Mouse (Mus musculus) neural tube, embryonic 15.5 days (tissue): ENCODE data around the gene Hspb6. TPM values are rescaled to one million over a fixed set of nuclear protein-coding genes. Genes with fewer than 3 reads are reported as not detected.

ENCODE experiments used
- ATAC-seq: fragments of 200-750 bp; cut with Nextera tagmentation; 2 replicates; pipeline ENCODE4 v1.8.0; 2017; ENCODE audit warnings: mild to moderate bottlenecking, moderate TSS enrichment, moderate library complexity; ENCODE audit not compliant: low FRiP score
- H3K27ac ChIP-seq: fragments of 300-500 bp; sonication (generic); replicated peaks from 2 replicates; pipeline ENCODE4 v1.5.1; 2015; ENCODE audit warnings: mild to moderate bottlenecking, inconsistent platforms
- H3K27me3 ChIP-seq: fragments of 300-500 bp; sonication (generic); replicated peaks from 2 replicates; pipeline ENCODE4 v1.6.1; 2015; ENCODE audit warnings: inconsistent platforms
- H3K36me3 ChIP-seq: fragments of 300-500 bp; sonication (generic); 2 replicates; pipeline ENCODE4 v1.6.1; 2015; ENCODE audit warnings: inconsistent platforms
- H3K4me1 ChIP-seq: fragments of 300-500 bp; sonication (generic); 2 replicates; pipeline ENCODE4 v1.6.1; 2015; ENCODE audit warnings: inconsistent platforms
- H3K4me2 ChIP-seq: fragments of 300-500 bp; sonication (generic); 2 replicates; pipeline ENCODE4 v1.6.1; 2015; ENCODE audit warnings: inconsistent platforms, mild to moderate bottlenecking, moderate library complexity
- H3K4me3 ChIP-seq: fragments of 300-500 bp; sonication (generic); replicated peaks from 2 replicates; pipeline ENCODE4 v1.5.1; 2015; ENCODE audit warnings: mild to moderate bottlenecking, inconsistent platforms
- H3K9ac ChIP-seq: fragments of 300-500 bp; sonication (generic); replicated peaks from 2 replicates; pipeline ENCODE4 v1.6.1; 2015; ENCODE audit warnings: mild to moderate bottlenecking, inconsistent platforms
- H3K9me3 ChIP-seq: fragments of 300-500 bp; sonication (generic); replicated peaks from 2 replicates; pipeline ENCODE4 v1.6.1; 2016; ENCODE audit warnings: inconsistent platforms
- whole genome bisulfite sequencing: fragments of 180-500 bp; shearing (Covaris S2); methylation state at CpG from one replicate; pipeline ENCODE4 v1.1.7; 2015; ENCODE audit warnings: mixed read lengths; 5-methylcytosine and 5-hydroxymethylcytosine counted together
- polyA plus RNA-seq: library from polyadenylated mRNA; unstranded; fragments of >200 nt; fragmentation: Nextera tagmentation; extraction: Ambion mirVana; gene quantifications from 2 replicates; pipeline ENCODE4 v1.2.1, GENCODE M21; 2015

Hspb6 gene
- polyA plus RNA-seq = 8.6 and 11.7 TPM in 2 replicates

GRCm38 (mm10) chr7:30552102-30553020 lies at the start of gene Hspb6, which contains the start of gene Proser3:
Gene Hspb6 (plus strand): TSS chr7:30552178.
Gene Proser3 (minus strand): TSS chr7:30552299.
- no peaks in the 10 kb centered on the region for H3K9me3 ChIP-seq
- H3K36me3 ChIP-seq = peaks cover 45% of the 10 kb centered on the region
- H3K4me2 ChIP-seq = peak within 1 kb of the TSS; percentile 79
- 1% methylated on average over 44 of the region's 44 CpGs for WGBS
- H3K27me3 ChIP-seq = peaks cover 5% of the 10 kb centered on the region; the same call in 1 of the 2 replicates
- peaks cover 20% of the 10 kb centered on the region for H3K4me1 ChIP-seq
- H3K27ac ChIP-seq = peak within 1 kb of the TSS; percentile 98
- ATAC-seq = peak; percentile 96
- peak within 1 kb of the TSS; percentile 76 for H3K4me3 ChIP-seq
- H3K9ac ChIP-seq = peak within 1 kb of the TSS; percentile 64

- H3K4me2 ChIP-seq = no peak overlapping the region
- WGBS = 73% methylated on average over 4 of the region's 4 CpGs
Observed at GRCm38 (mm10) chr7:30508061-30508460, 43.9 kb upstream of the Hspb6 start.

GRCm38 (mm10) chr7:30515003-30515760 lies 36.8 kb upstream of the Hspb6 start:
- Histone ChIP-seq H3K27me3 (no peaks in the 10 kb centered on the region), H3K36me3 (no peaks in the 10 kb centered on the region), H3K4me1 (no peaks in the 10 kb centered on the region), H3K4me3 (no peak overlapping the region), H3K4me2 (no peak overlapping the region), H3K27ac (no peak overlapping the region), H3K9ac (no peak overlapping the region), H3K9me3 (no peaks in the 10 kb centered on the region)
- WGBS = 63% methylated on average over 24 of the region's 24 CpGs
- no peak for ATAC-seq

More at GRCm38 (mm10) chr7:30508061-30508460, 43.9 kb upstream of the Hspb6 start:
- Histone ChIP-seq H3K27ac (no peak overlapping the region), H3K4me1 (no peaks in the 10 kb centered on the region), H3K27me3 (no peaks in the 10 kb centered on the region), H3K9me3 (no peaks in the 10 kb centered on the region), H3K9ac (no peak overlapping the region), H3K4me3 (no peak overlapping the region), H3K36me3 (no peaks in the 10 kb centered on the region)
- no peak for ATAC-seq

- no peak for ATAC-seq
- no peak overlapping the region for H3K9ac ChIP-seq
- H3K9me3 ChIP-seq = no peaks in the 10 kb centered on the region
- H3K4me2 ChIP-seq = no peak overlapping the region
- H3K4me1 ChIP-seq = no peaks in the 10 kb centered on the region
- H3K27ac ChIP-seq = no peak overlapping the region
- peaks cover 8% of the 10 kb centered on the region for H3K36me3 ChIP-seq
- no peaks in the 10 kb centered on the region for H3K27me3 ChIP-seq
- WGBS = 52% methylated on average over 8 of the region's 8 CpGs
- no peak overlapping the region for H3K4me3 ChIP-seq
Observed at GRCm38 (mm10) chr7:30518325-30518724, 33.7 kb upstream of the Hspb6 start.

GRCm38 (mm10) chr7:30520396-30520795 lies 31.6 kb upstream of the Hspb6 start:
- Histone ChIP-seq H3K36me3 (peaks cover 28% of the 10 kb centered on the region), H3K27me3 (no peaks in the 10 kb centered on the region), H3K4me3 (no peak overlapping the region), H3K9me3 (no peaks in the 10 kb centered on the region), H3K4me2 (no peak overlapping the region), H3K9ac (no peak overlapping the region), H3K27ac (no peak overlapping the region), H3K4me1 (no peaks in the 10 kb centered on the region)
- peak; percentile 19 for ATAC-seq
- 68% methylated on average over 4 of the region's 4 CpGs for WGBS

- H3K4me2 ChIP-seq = no peak overlapping the region
- no peak overlapping the region for H3K9ac ChIP-seq
- no peaks in the 10 kb centered on the region for H3K9me3 ChIP-seq
- H3K4me1 ChIP-seq = no peaks in the 10 kb centered on the region
- peaks cover 32% of the 10 kb centered on the region for H3K36me3 ChIP-seq
- ATAC-seq = 0 out of 2 replicates have a peak, but pooled peaks have one; percentile 5
- no peaks in the 10 kb centered on the region for H3K27me3 ChIP-seq
- H3K27ac ChIP-seq = no peak overlapping the region
- H3K4me3 ChIP-seq = no peak overlapping the region
- WGBS = 68% methylated on average over 5 of the region's 5 CpGs
Observed at GRCm38 (mm10) chr7:30520856-30521255, 31.1 kb upstream of the Hspb6 start.

- 82% methylated on average over 10 of the region's 10 CpGs for WGBS
- no peak for ATAC-seq
- H3K4me1 ChIP-seq = peaks cover 4% of the 10 kb centered on the region; the same call in 1 of the 2 replicates
- H3K4me2 ChIP-seq = no peak overlapping the region
- no peak overlapping the region for H3K27ac ChIP-seq
- H3K36me3 ChIP-seq = peaks cover 51% of the 10 kb centered on the region
- H3K4me3 ChIP-seq = no peak overlapping the region
- H3K9ac ChIP-seq = no peak overlapping the region
- H3K9me3 ChIP-seq = no peaks in the 10 kb centered on the region
- H3K27me3 ChIP-seq = no peaks in the 10 kb centered on the region
Observed at GRCm38 (mm10) chr7:30522871-30523270, 29.1 kb upstream of the Hspb6 start.

GRCm38 (mm10) chr7:30524487-30524886 lies 27.5 kb upstream of the Hspb6 start:
- Histone ChIP-seq H3K4me1 (peaks cover 4% of the 10 kb centered on the region; the same call in 1 of the 2 replicates), H3K36me3 (peaks cover 67% of the 10 kb centered on the region), H3K9ac (no peak overlapping the region), H3K27me3 (no peaks in the 10 kb centered on the region), H3K27ac (no peak overlapping the region), H3K9me3 (no peaks in the 10 kb centered on the region), H3K4me2 (no peak overlapping the region), H3K4me3 (no peak overlapping the region)
- ATAC-seq = no peak
- 80% methylated on average over 6 of the region's 6 CpGs for WGBS

- Histone ChIP-seq H3K9ac (no peak overlapping the region), H3K36me3 (peaks cover 82% of the 10 kb centered on the region), H3K4me3 (no peak overlapping the region), H3K9me3 (no peaks in the 10 kb centered on the region), H3K27me3 (no peaks in the 10 kb centered on the region), H3K27ac (no peak overlapping the region), H3K4me1 (peaks cover 8% of the 10 kb centered on the region; the same call in 1 of the 2 replicates), H3K4me2 (no peak overlapping the region)
- no peak for ATAC-seq
- 37% methylated on average over 10 of the region's 10 CpGs for WGBS
Observed at GRCm38 (mm10) chr7:30525954-30526353, 26.0 kb upstream of the Hspb6 start.

- H3K9me3 ChIP-seq = no peaks in the 10 kb centered on the region
- 28% methylated on average over 17 of the region's 17 CpGs for WGBS
Observed at GRCm38 (mm10) chr7:30526399-30526798, 25.6 kb upstream of the Hspb6 start.

GRCm38 (mm10) chr7:30526981-30527380 lies 25.0 kb upstream of the Hspb6 start:
- Histone ChIP-seq H3K36me3 (peaks cover 92% of the 10 kb centered on the region), H3K27ac (no peak overlapping the region), H3K27me3 (no peaks in the 10 kb centered on the region), H3K9me3 (no peaks in the 10 kb centered on the region), H3K4me2 (no peak overlapping the region), H3K4me3 (no peak overlapping the region), H3K4me1 (peaks cover 18% of the 10 kb centered on the region), H3K9ac (no peak overlapping the region)
- no peak for ATAC-seq
- WGBS = 79% methylated on average over 14 of the region's 14 CpGs

More at GRCm38 (mm10) chr7:30526399-30526798, 25.6 kb upstream of the Hspb6 start:
- ATAC-seq = no peak
- H3K4me3 ChIP-seq = no peak overlapping the region
- H3K27ac ChIP-seq = no peak overlapping the region
- no peak overlapping the region for H3K4me2 ChIP-seq
- H3K27me3 ChIP-seq = no peaks in the 10 kb centered on the region
- peaks cover 87% of the 10 kb centered on the region for H3K36me3 ChIP-seq
- peaks cover 12% of the 10 kb centered on the region for H3K4me1 ChIP-seq
- H3K9ac ChIP-seq = no peak overlapping the region
